Mouse (Mus musculus) NIH3T3 (cell line): ENCODE measurements around the gene Ptprm.
A peak's percentile ranks its signal among the peaks of the same experiment; 100 is the strongest.

Experiments
- DNase-seq: peaks from one replicate; pipeline ENCODE4 v3.0.0-alpha.2; 2012; ENCODE audit warnings: low read depth

The Ptprm gene

GRCm38 (mm10) chr17:66981649-66982048 is 372.6 kb downstream of the Ptprm start:
- DNase-seq: no peak

GRCm38 (mm10) chr17:66979971-66980370 is 374.3 kb downstream of the Ptprm start:
- no peak for DNase-seq

- DNase-seq: no peak
Observed at GRCm38 (mm10) chr17:66976490-66976889, 377.8 kb downstream of the Ptprm start.

- no peak for DNase-seq
Observed at GRCm38 (mm10) chr17:66972976-66973375, 381.3 kb downstream of the Ptprm start.

- peak; percentile 48 for DNase-seq
Observed at GRCm38 (mm10) chr17:66960986-66961385, 393.3 kb downstream of the Ptprm start.

GRCm38 (mm10) chr17:66960557-66960956 is 393.7 kb downstream of the Ptprm start:
- DNase-seq: no peak

- no peak for DNase-seq
Observed at GRCm38 (mm10) chr17:66959815-66960214, 394.4 kb downstream of the Ptprm start.

GRCm38 (mm10) chr17:66958766-66959165 is 395.5 kb downstream of the Ptprm start:
- DNase-seq: no peak

- no peak for DNase-seq
Observed at GRCm38 (mm10) chr17:66944498-66944897, 409.8 kb downstream of the Ptprm start.

- no peak for DNase-seq
Observed at GRCm38 (mm10) chr17:66943539-66943938, 410.7 kb downstream of the Ptprm start.

- peak; percentile 57 for DNase-seq
Observed at GRCm38 (mm10) chr17:66925611-66926010, 428.6 kb downstream of the Ptprm start.

- no peak for DNase-seq
Observed at GRCm38 (mm10) chr17:66914696-66915095, 439.6 kb downstream of the Ptprm start.

- DNase-seq: peak; percentile 28
Observed at GRCm38 (mm10) chr17:66912533-66912932, 441.7 kb downstream of the Ptprm start.

- peak; percentile 10 for DNase-seq
Observed at GRCm38 (mm10) chr17:66912120-66912519, 442.1 kb downstream of the Ptprm start.

- DNase-seq: no peak
Observed at GRCm38 (mm10) chr17:66909901-66910300, 444.4 kb downstream of the Ptprm start.

- DNase-seq: no peak
Observed at GRCm38 (mm10) chr17:66908921-66909320, 445.3 kb downstream of the Ptprm start.

- DNase-seq: no peak
Observed at GRCm38 (mm10) chr17:66894181-66894580, 460.1 kb downstream of the Ptprm start.

- DNase-seq: no peak
Observed at GRCm38 (mm10) chr17:66891916-66892315, 462.3 kb downstream of the Ptprm start.

- no peak for DNase-seq
Observed at GRCm38 (mm10) chr17:66891067-66891862, 463.0 kb downstream of the Ptprm start.

- no peak for DNase-seq
Observed at GRCm38 (mm10) chr17:66882304-66882703, 472.0 kb downstream of the Ptprm start.

GRCm38 (mm10) chr17:66880969-66881701 is 473.1 kb downstream of the Ptprm start:
- DNase-seq: no peak

- DNase-seq: peak; percentile 53
Observed at GRCm38 (mm10) chr17:66879151-66879550, 475.1 kb downstream of the Ptprm start.

- peak; percentile 21 for DNase-seq
Observed at GRCm38 (mm10) chr17:66877582-66877981, 476.7 kb downstream of the Ptprm start.
